Mouse (Mus musculus) lung, postnatal 0 days (tissue): ENCODE measurements at regions not wholly inside any gene's neighbourhood (a gene's known extent, or its start where the extent isn't known, plus 50 kb on each side); places are given as distances from the start of the nearest gene placed in this dataset.

Experiments
- CTCF ChIP-seq: IDR thresholded peaks from 2 replicates; pipeline ENCODE4 v1.5.1; 2016; ENCODE audit warnings: antibody characterized with exemption, mild to moderate bottlenecking
- EP300 ChIP-seq: IDR thresholded peaks from 2 replicates; pipeline ENCODE4 v1.6.1; 2016; ENCODE audit warnings: antibody characterized with exemption, mild to moderate bottlenecking, control low read depth

- TF ChIP-seq EP300: no peak
- no peak for TF ChIP-seq CTCF
Measured at GRCm38 (mm10) chr3:117119576-117119975, 150.8 kb upstream of the Palmd start.
